Mouse (Mus musculus): ENCODE measurements around the gene Otogl. TPM values are rescaled to one million over a fixed set of nuclear protein-coding genes. Genes with fewer than 3 reads are reported as not detected.
"Not testable (repeated sequence)": the region's sequence is repeated elsewhere in the genome, so short reads cannot be mapped to it uniquely, and the experiment has no call there.

Gene Otogl
- polyA plus RNA-seq, 1 experiment from 2014 or later, result not detected

DNA sequence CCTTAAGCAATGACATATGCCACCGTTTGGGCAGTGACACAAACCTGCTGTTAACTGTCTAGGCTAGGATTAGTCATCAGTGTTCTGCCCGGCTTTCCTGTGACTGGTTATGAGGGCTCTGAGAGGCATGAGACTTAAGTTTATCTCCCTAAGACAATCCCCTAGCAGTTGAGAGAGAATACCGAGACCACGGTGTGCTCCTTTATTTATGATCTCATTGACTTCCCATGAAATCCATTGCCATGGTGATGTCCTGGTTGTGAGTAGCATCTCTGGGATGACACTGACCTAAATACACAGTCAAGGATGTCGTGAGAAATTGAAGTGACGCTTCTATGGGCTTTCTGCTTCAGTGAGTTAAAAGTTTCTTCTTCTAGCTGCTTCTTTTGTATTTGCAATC lies 82.8 kb downstream of the Otogl start:
- Histone ChIP-seq H3K36me3 (no peaks in the 10 kb centered on the region), H3K27ac (no peak overlapping the region), H3K4me3 (no peak overlapping the region), H3K4me1 (no peaks in the 10 kb centered on the region), H3K27me3 (ENCODE audit: low read depth, poor library complexity, severe bottlenecking) (no peaks in the 10 kb centered on the region), H3K9me3 (replicated peaks) (no peaks in the 10 kb centered on the region)
- WGBS, result 86% methylated on average over 6 of the region's 6 CpGs
- DNase-seq (ENCODE audit: low spot score), result no peak

DNA sequence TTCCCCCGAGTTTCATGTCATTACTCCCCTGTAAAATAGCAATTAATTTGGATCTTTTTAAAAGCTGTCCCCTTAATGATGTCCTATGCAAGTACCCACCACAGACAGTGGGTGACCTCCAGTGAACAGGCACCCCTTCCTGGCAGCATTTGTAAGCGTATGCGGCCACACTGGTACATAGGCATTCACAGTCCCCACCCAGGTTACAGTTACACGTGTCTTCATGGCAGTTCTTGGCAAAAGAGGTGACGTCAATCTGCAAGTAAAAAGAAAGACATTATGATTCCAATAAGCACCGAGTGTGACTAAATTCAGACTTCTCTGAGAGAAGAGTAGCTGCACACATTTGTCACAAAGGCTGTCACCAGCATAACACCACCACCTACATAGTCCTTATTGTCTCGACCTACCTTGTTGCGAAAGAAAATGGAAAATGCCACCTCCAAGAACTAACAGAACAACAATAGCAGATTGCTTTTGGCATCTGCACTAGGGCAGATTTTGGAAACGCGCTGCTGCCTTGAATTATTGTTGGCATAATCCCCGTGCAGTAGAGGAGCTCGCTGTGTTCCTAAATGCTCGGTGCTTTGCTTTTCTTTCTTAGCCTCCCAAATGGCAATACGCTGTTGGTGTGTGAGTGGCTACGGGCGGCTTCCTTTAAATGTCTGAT lies 98.0 kb downstream of the Otogl start:
- H3K36me3 ChIP-seq, result no peaks in the 10 kb centered on the region
- WGBS, result 92% methylated on average over 16 of the region's 16 CpGs
- H3K27ac ChIP-seq, result no peak overlapping the region

DNA sequence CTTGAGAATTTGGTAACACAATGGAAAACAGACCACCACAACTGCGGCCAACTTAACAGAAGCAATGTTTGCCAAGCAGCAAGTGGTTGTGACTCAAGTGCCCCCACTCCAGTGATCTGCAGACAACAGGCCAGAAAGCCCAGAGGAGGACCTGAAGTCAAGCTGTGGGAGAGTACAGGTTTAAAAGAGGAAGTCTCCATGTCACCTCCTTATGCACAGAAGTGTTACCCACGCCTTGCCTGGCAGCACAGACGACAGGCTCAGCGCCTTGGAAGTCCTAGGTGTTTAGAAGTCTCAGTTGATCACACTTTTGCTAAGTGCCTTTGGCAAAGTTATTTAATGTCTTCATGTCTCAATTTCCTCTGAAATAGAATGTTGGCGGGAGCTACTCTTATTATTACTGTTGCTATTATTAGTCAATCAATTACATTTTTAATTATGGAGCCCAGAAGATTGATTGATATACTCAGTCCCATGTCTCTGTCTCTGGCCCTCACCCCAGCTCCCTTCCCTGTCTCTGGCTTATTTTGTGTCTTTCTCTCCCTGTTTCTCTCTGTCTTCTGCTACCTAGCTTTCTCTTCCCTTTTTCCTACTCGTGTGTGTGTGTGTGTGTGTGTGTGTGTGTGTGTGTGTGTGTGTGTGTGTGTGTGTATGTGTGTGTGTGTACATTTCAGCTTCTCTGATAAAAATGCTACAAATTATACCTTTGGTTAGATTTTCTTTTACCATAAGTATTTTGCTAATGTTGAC lies 101.1 kb downstream of the Otogl start:
- H3K4me3 ChIP-seq, result no peak overlapping the region
- no peaks in the 10 kb centered on the region for H3K27me3 ChIP-seq (ENCODE audit: low read depth, poor library complexity, severe bottlenecking)
- no peaks in the 10 kb centered on the region for H3K4me1 ChIP-seq
- DNase-seq (ENCODE audit: low spot score), result no peak
- WGBS, result 76% methylated on average over 5 of the region's 6 CpGs
- no peak overlapping the region for H3K27ac ChIP-seq
- no peaks in the 10 kb centered on the region for H3K9me3 ChIP-seq (replicated peaks)
- H3K36me3 ChIP-seq, result no peaks in the 10 kb centered on the region

More for the DNA sequence above, 98.0 kb downstream of the Otogl start:
- DNase-seq (ENCODE audit: low spot score), result no peak
- H3K4me3 ChIP-seq, result no peak overlapping the region
- H3K27me3 ChIP-seq (ENCODE audit: low read depth, poor library complexity, severe bottlenecking), result no peaks in the 10 kb centered on the region
- H3K9me3 ChIP-seq (replicated peaks), result no peaks in the 10 kb centered on the region
- no peaks in the 10 kb centered on the region for H3K4me1 ChIP-seq

DNA sequence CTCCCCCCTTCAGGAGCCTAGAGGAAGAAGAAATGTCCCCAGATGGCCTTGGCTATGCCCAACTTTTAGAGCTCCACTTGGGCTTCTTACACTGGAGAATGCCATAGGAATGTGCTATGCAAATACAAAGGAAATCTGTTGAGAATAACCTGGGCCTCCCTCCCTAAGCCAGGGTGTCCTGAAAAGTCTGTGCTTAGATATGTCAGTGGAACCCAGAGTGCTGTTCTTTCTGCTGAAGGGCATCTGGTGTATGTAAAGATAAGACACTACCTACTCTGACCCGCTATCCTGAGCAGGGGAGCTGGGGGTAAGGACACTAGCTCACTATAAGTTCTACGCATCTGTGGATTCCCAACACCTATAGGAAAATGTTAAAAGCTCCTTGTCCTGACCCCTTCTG lies 106.7 kb downstream of the Otogl start:
- Histone ChIP-seq H3K4me1 (no peaks in the 10 kb centered on the region), H3K27ac (no peak overlapping the region), H3K9me3 (replicated peaks) (no peaks in the 10 kb centered on the region), H3K36me3 (no peaks in the 10 kb centered on the region), H3K4me3 (no peak overlapping the region), H3K27me3 (ENCODE audit: low read depth, poor library complexity, severe bottlenecking) (no peaks in the 10 kb centered on the region)
- 86% methylated on average over 2 of the region's 2 CpGs for WGBS
- DNase-seq (ENCODE audit: low spot score), result no peak

DNA sequence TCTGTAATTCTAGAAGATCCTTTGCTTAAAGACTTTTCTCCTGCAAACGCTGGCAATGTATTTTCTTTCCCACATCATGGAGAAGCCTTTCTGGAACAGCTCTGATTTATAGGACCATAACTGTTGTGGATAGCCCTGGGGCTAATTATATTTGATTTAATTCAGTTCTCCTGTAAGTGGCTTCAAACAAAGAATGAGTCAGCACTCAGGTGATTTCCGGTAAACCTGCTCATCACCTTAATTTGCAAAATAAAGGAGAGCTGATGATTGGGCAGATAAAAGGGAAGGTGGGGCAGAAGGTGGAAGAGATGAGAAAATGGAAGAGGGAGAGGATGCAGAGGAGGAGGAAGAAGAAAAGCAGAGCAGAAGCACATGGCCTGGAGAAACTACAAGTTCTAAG lies 107.6 kb downstream of the Otogl start:
- H3K9me3 ChIP-seq (replicated peaks); H3K27ac ChIP-seq; H3K27me3 ChIP-seq (ENCODE audit: low read depth, poor library complexity, severe bottlenecking); H3K4me3 ChIP-seq; DNase-seq (ENCODE audit: low spot score); H3K36me3 ChIP-seq; H3K4me1 ChIP-seq: not testable (repeated sequence)
- WGBS, result 48% methylated on average over 2 of the region's 2 CpGs

DNA sequence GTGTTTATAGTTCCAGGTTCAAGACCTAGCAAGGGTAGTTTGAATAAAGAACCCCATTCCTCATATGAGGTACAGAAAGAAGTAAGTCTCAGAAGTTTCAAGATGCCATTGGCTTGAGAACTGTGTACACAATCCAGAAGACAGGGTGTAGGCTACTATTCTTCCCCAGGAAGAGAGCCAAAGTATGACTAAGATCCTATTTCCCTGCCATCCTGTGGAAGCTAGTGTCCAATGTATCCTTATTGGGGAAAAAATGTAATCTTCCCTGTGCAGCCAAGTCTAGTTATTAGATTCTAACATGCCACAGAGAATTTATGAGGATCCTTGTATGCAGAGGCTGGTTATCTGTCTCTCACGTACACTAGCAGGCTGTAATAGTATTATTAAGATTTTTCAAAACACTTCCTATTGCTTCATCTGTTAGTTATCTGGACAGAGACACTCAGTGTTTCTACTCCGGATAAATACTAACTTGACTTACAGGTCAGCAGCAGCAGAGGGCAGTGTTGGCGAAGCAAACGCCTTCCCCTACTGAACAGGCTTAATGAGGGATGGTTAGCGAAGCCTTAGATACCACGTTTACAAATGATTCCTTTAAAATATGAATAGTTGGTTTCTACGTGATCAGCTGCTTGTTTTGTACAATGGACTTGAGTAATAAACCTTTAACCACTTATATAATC lies 112.1 kb downstream of the Otogl start:
- H3K27ac ChIP-seq, result no peak overlapping the region
- H3K9me3 ChIP-seq (replicated peaks), result no peaks in the 10 kb centered on the region
- H3K4me1 ChIP-seq, result no peaks in the 10 kb centered on the region
- DNase-seq (ENCODE audit: low spot score), result peak; percentile 57
- no peaks in the 10 kb centered on the region for H3K36me3 ChIP-seq
- no peak overlapping the region for H3K4me3 ChIP-seq
- 16% methylated on average over 7 of the region's 7 CpGs for WGBS
- H3K27me3 ChIP-seq (ENCODE audit: low read depth, poor library complexity, severe bottlenecking), result no peaks in the 10 kb centered on the region

DNA sequence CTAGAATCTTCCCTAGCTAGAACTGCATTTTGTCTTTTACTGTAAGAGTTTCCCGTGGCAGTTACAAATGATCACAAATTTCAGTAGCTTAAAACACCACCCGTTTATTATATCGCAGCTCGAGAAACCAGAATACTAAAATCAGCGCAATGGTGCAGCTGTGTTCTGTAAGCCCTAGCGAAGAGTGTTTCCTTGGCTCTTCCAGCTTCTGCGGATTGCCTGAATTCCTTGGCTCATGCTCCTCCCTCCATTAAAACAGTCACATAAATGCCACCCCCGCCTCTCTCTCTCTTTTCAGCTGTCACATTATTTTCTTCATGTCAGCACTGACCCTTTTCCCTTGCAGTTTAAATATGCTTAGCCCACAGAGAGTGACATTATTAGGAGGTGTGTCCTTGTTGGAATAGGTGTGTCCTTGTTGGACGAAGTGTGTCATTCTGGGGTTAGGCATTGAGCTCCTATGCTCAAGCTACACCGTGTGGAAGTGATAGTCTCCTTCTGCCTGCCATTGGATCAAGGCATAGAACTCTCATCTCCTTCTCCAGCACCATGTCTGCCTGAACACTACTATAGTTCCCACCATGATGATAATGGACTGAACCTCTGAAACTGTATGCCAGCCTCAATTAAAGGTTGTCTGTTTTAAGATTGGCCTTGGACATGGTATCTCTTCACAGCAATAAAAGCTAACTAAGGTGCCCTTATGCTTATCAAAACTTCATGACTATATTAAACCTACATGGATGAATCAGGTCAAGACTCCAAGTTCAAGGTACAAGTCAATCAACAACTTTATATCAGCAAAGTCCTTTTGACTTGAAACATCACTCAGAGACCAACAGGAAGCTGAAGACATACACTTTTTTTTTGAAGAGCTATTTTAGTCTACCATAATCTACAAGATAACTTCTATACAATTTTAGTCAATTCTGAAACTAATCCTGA lies 116.8 kb downstream of the Otogl start:
- Histone ChIP-seq H3K27ac (no peak overlapping the region), H3K4me3 (no peak overlapping the region), H3K9me3 (replicated peaks) (no peaks in the 10 kb centered on the region), H3K4me1 (no peaks in the 10 kb centered on the region), H3K27me3 (ENCODE audit: low read depth, poor library complexity, severe bottlenecking) (no peaks in the 10 kb centered on the region), H3K36me3 (no peaks in the 10 kb centered on the region)
- no peak for DNase-seq (ENCODE audit: low spot score)
- WGBS, result 88% methylated on average over 10 of the region's 10 CpGs

DNA sequence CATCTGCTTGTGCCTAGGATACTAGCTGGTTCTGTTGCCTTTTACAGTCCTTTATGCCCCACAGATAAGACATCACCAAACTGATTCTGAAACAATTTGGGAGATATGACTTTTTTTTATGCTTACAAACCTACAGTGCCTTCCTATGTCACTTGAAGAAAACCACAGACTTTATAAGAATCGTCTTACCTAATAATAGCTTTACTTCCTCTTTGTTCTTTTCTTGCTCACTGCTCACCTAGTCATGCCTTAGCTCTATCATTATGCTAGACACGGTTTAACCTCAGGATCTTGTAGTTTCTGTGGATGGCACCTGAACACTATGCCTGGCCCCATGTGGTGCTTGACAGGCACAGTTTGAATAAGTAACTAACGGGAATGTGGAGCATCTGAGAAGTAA lies 119.4 kb downstream of the Otogl start:
- H3K27ac ChIP-seq, result no peak overlapping the region
- H3K9me3 ChIP-seq (replicated peaks), result no peaks in the 10 kb centered on the region
- no peaks in the 10 kb centered on the region for H3K4me1 ChIP-seq
- no peaks in the 10 kb centered on the region for H3K36me3 ChIP-seq
- H3K27me3 ChIP-seq (ENCODE audit: low read depth, poor library complexity, severe bottlenecking), result no peaks in the 10 kb centered on the region
- DNase-seq (ENCODE audit: low spot score), result no peak
- H3K4me3 ChIP-seq, result no peak overlapping the region
- WGBS, result 87% methylated on average over 3 of the region's 3 CpGs

DNA sequence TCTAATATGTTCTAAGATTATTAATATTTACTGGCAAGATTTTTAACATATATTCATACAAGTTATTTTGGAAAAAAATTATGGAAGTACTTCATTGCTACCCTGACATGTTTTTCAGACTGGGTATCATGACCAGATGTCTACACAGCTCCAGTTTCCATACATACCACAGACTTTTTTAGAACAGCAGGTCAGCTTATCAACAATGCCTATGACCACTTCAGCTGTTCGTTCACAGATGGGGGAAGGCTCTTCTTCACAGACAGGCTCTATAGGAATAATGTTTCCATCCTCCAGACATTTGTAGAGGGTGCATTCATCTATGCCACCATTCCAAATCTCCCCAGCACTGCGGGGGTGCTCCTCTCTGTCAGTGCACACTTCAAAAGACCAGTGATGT lies 132.4 kb downstream of the Otogl start:
- Histone ChIP-seq H3K27ac (no peak overlapping the region), H3K4me3 (no peak overlapping the region), H3K36me3 (no peaks in the 10 kb centered on the region), H3K4me1 (no peaks in the 10 kb centered on the region), H3K9me3 (replicated peaks) (no peaks in the 10 kb centered on the region), H3K27me3 (ENCODE audit: low read depth, poor library complexity, severe bottlenecking) (no peaks in the 10 kb centered on the region)
- no peak for DNase-seq (ENCODE audit: low spot score)
- 91% methylated on average over 2 of the region's 2 CpGs for WGBS

DNA sequence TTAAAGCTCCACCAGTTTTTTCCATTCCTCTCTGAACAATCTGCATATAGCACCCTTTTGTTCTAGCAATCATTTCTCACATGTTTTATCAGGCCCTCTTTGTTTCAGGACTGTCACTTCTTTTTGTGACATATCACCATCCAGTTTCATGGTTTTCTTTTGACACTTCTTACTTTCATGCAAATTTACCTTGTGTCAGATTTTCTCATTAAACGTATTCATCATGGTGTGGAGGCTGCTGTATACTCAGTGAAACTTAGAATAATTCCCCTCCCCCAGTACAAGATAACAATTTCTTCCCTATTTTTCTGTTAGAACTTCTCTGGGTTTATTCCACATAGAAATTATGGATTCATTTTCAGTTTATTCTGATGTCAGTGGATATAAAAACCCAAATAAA lies 152.3 kb downstream of the Otogl start:
- Histone ChIP-seq H3K9me3 (replicated peaks) (no peaks in the 10 kb centered on the region), H3K4me3 (no peak overlapping the region), H3K36me3 (no peaks in the 10 kb centered on the region), H3K27me3 (ENCODE audit: low read depth, poor library complexity, severe bottlenecking) (no peaks in the 10 kb centered on the region), H3K27ac (no peak overlapping the region), H3K4me1 (no peaks in the 10 kb centered on the region)
- no peak for DNase-seq (ENCODE audit: low spot score)
- 83% methylated on average over 1 of the region's 1 CpGs for WGBS

DNA sequence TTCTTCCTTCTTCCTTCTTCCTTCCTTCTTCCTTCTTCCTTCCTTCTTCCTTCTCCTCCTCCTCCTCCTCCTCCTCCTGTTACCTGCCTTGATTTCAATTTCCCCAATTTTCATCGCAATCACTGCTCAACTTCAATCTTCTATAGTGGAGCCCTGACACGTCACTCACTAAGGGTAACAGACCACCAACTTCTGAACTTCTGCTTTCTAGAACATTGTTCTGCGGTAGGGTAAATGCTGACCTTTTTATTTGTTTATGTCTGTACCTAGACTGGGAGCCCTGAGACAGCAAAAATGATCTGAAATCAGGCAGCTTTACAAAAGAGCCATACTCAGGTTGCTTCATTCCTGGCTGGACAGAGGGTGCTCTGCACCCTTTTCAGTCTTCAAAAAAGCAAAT lies 158.5 kb downstream of the Otogl start:
- DNase-seq (ENCODE audit: low spot score), result no peak
- no peak overlapping the region for H3K27ac ChIP-seq
- no peaks in the 10 kb centered on the region for H3K36me3 ChIP-seq
- no peak overlapping the region for H3K4me3 ChIP-seq
- no peaks in the 10 kb centered on the region for H3K9me3 ChIP-seq (replicated peaks)
- H3K27me3 ChIP-seq (ENCODE audit: low read depth, poor library complexity, severe bottlenecking), result no peaks in the 10 kb centered on the region
- H3K4me1 ChIP-seq, result peaks cover 9% of the 10 kb centered on the region
- 93% methylated on average over 3 of the region's 3 CpGs for WGBS

DNA sequence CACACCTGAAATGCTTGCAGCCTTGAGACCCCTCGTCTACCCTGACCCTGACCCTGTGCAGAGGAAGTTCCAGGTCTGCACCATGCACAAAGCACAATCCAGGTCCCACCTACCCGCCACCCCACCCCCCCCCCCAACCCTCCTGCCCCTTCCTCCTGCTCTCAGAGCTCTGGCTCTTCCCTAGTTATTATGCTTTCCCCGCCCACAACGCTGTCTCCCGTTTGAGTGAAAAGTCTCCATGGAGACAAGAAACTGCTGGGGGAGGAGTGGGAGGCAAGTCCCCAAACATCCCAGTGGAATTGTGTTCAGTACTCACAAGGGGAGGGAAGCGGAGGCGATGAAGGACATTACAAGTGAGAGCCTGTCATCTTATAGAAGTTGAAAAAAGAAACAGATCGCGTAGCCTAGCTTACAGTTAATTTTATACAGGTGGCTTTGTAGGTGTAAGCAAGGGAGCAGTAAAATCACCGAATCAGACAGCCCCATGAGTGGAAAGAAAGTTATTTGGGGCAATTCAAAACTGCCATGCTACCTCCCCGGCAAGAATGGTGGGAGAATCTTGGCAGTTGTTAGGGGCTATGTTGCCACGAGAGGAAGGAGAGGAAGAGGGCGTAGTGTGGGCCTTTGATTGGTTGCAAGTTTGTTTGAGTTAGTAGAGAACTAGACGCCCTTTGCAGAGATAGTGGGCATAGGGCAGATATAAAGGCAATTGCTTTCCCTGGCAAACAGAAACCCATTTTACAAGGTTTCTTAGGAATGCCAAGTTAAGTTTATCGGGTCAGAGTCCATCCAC lies 159.4 kb downstream of the Otogl start:
- Histone ChIP-seq H3K4me1 (peaks cover 9% of the 10 kb centered on the region), H3K27me3 (ENCODE audit: low read depth, poor library complexity, severe bottlenecking) (no peaks in the 10 kb centered on the region), H3K4me3 (peak overlapping the region; percentile 10; the same call in 1 of the 2 replicates), H3K27ac (no peak overlapping the region), H3K9me3 (replicated peaks) (no peaks in the 10 kb centered on the region), H3K36me3 (no peaks in the 10 kb centered on the region)
- 37% methylated on average over 15 of the region's 15 CpGs for WGBS
- DNase-seq (ENCODE audit: low spot score), result no peak
